Mouse (Mus musculus) embryonic fibroblast, embryonic 13.5 days (primary cell): Measurements from ENCODE around the gene Rnf212b.

Source experiments
- CTCF ChIP-seq: IDR thresholded peaks from 2 replicates; pipeline ENCODE4 v1.5.1; 2011; ENCODE audit warnings: mild to moderate bottlenecking, control low read depth, low read length, moderate library complexity, borderline replicate concordance; ENCODE audit not compliant: insufficient read depth
- POLR2A ChIP-seq: IDR thresholded peaks from 2 replicates; pipeline ENCODE4 v1.6.1; 2011; ENCODE audit warnings: low read depth, mild to moderate bottlenecking, control low read depth, low read length, moderate library complexity

GRCm38 (mm10) chr14:54782971-54783370, 31.0 kb upstream of the Rnf212b start:
- TF ChIP-seq CTCF: no peak
- no peak for TF ChIP-seq POLR2A
